Mouse (Mus musculus): ENCODE results near the gene Nampt.

Nampt gene

GRCm38 (mm10) chr12:32838954-32839353, 19.6 kb downstream of the Nampt start:
- in situ Hi-C loops (cut with MboI, MseI): no loop called here

- in situ Hi-C loops (cut with MboI, MseI): no loop called here
Observed at GRCm38 (mm10) chr12:32841442-32841900, 22.1 kb downstream of the Nampt start.

DNA sequence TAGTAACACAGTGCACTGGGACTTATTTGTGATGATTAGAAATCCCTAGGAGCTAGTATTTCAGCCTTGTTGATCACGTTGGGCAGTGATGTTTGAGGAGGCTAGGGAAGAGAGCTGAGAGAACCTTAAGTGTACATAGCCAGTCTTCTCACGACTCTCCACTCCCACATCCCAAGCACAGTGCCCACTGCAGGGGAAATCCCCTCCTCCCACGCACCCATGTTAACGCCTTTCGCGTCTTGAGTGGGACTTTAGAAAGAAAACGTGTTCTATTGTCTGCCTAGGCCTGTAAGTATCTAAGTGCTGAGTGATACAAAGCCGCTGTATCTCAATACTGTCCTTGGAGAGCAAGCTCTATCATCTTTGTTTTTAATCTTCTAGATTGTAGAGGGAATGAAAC, 27.0 kb downstream of the Nampt start:
- in situ Hi-C loops (cut with MboI, MseI): no loop called here

DNA sequence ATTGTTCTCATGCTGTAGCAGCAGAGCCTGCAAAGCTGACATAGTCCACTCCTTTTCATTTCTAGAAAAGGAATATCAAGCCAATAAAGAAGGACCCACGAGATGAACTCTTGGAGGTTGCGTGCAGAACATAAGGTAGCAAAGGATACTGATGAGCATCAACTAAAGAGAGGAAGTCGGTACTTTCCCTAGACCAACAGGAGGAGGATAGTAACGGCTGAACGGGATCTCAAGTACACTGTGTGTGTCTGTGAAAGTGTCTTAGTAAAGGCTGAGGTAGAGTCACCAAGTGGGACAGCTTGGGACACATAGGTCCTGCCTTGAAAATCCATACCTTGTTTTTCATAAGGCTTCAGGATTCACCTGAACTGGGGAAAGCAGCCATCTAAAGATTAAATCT, 34.4 kb downstream of the Nampt start:
- in situ Hi-C loops (cut with MboI, MseI): no loop called here

DNA sequence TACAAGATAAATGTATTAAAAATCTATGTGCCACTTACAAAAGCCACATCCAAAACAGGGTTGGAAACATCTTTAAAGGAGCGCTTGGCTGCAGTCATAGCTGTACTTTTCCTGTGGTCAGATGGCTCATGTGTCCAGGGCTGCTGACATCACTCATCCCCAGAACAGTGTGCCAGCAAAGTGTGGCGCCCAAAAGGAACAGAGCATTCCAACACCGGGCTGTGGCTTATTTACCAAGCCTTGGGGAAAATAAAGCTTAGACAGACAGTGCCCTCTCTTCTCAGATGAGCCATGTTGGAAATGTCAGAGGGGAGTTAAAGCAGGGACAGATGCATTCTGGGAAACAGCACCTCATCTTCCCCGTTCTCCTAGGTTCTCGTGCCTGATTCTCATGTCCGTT, 35.5 kb downstream of the Nampt start:
- in situ Hi-C loops (cut with MboI, MseI): no loop called here

GRCm38 (mm10) chr12:32855398-32855797, 36.1 kb downstream of the Nampt start:
- in situ Hi-C loops (cut with MboI, MseI): no loop called here

- in situ Hi-C loops (cut with MboI, MseI): no loop called here
Observed at GRCm38 (mm10) chr12:32856707-32857511, 37.6 kb downstream of the Nampt start.

DNA sequence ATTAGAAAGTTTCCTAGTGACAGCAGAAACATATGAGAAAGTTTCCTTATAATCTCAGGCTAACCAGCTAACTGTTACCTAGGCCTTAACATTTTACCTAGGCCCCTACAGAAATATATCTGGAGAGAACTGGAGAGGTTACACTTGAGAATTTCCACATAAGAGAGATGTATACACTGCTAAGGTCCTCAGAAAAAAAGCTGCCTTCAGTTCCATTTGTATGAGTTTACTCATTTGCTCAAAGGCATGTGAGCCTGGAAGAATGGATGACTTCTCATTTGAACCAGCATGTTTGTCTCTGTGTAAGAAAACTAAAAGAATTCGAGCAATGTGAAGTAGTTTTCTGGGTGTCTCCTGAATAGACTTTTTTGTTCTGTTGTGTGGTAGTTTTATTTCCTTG, 39.1 kb downstream of the Nampt start:
- in situ Hi-C loops (cut with MboI, MseI): no loop called here

DNA sequence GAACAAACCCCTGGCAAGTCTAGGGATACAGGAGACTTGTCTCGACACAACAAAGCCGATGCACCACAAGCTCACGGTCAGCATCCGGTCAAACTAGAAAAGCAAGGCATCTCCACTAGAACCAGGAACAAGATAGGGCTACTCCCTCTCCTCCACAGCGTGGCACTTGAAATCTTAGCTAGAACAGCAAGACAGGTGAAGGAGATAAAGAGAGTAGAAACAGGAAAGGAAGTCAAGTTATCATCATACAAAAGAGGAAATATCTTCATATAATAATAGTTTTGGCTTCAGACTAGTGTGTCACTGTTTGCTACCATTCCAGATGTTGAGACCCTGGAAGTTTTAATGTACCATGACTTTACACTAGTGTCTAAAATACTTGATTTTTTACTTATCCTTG, 41.5 kb downstream of the Nampt start:
- in situ Hi-C loops (cut with MboI, MseI): no loop called here

DNA sequence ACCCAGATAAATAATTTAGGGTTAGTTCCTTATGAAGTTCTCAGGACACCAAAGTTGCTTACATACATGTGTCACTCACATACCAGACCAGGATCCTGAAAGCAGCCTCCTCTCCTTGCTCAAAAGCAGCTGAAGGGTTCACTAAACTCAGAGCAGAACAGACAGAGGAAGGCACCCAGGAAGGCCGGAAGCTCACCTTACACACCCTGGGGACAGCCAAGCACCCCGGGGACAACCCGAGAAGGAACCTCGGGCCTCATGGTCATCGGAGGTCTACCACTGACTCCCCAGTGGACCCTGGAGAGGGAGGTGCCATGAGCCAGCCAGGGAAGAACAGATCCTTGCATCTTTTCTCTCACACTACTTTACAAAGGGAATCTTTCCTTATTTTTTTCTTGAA, 51.5 kb downstream of the Nampt start:
- in situ Hi-C loops (cut with MboI, MseI): no loop called here

GRCm38 (mm10) chr12:32877500-32877899, 58.2 kb downstream of the Nampt start:
- in situ Hi-C loops (cut with MboI, MseI): no loop called here

DNA sequence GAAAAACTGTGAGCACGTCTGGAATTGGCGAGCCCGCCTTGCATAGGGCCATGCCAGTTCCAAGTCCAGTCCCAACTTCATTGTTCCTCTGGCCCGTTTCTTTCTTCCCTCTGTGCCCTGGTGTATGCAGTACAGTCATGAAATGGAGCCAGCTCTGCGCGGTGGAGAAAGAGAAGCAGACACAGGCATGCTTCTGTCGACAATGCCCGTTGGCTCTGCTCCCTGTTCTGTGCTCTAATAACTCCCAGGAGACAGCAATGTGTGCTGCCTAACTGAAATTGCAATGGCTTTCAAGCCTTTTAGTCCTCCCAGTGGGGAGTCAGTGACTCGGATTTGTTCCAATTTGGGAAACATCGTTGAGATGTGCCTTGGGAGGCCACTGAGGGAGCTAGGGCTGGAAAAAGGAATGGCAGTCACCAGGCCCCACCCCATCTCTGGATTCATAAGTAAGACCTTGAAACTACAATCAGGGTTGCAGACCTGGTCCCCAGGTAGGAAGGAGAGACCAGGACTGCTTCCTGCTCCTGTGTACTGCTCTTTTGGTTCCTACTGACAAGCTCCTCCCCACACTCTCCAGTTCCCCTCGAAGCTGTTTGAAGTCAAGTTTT, 58.7 kb downstream of the Nampt start:
- in situ Hi-C loops (cut with MboI, MseI): no loop called here

GRCm38 (mm10) chr12:32879371-32879770, 60.0 kb downstream of the Nampt start:
- in situ Hi-C loops (cut with MboI, MseI): no loop called here

GRCm38 (mm10) chr12:32884356-32884755, 65.0 kb downstream of the Nampt start:
- in situ Hi-C loops (cut with MboI, MseI): no loop called here

DNA sequence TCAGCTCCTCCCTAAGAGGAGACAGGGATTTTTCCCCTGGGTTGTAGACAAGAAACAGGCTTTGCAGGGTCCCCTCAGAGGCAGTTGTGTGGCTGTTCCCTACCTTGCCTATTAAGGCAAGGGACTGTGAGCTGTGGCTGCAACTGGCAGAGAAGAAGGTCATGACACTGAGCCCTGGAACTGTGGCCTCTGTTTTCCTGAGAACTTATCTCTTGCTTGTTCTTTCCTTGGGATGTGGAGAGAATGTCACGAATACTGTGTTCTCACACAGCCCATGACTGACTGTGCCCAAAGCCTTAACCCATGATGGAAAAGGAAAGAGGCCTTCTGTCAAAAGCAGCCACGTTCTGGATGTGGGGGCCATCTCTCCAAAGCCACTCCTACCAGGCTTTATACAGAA, 65.7 kb downstream of the Nampt start:
- in situ Hi-C loops (cut with MboI, MseI): no loop called here

GRCm38 (mm10) chr12:32886353-32886752, 67.0 kb downstream of the Nampt start:
- in situ Hi-C loops (cut with MboI, MseI): no loop called here

DNA sequence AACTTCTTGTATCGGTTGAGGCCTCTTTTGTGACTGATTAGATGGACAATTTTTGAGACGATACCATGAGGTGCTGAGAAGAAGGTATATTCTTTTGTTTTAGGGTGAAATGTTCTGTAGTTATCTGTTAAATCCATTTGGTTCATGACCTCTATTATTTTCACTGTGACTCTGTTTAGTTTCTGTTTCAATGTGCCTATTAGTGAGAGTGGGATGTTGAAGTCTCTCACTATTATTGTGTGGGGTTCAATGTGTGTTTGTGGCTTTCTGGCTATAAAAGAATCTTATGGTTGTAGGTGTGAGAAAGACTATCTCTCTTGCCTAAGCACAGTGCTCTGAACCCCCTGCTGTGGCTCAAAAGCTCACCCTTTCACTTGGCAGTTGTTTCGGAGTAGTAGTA, 68.9 kb downstream of the Nampt start:
- in situ Hi-C loops (cut with MboI, MseI): no loop called here

DNA sequence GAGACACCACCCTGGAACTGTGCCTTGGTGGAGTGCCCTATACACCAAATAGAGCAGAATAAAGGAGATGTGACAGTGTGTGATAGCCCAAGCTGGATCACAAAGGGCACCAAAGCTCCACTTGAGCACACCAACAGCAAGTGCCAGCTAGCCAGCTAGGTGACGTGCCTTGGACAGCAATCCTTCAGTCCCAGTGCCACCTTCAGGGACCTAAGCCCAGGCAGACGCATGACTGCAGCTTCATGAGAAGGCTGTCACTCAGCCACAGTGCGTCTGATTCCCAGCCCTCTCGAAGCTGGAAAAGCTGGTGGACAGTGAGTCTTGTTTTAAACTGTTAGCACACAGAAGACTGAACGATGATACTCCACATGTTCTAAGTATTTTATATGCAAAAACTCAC, 70.5 kb downstream of the Nampt start:
- in situ Hi-C loops (cut with MboI, MseI): loop anchor here (5.0 kb wide), 1 partner anchor 253 kb away; no protein-coding TSS in a partner anchor

GRCm38 (mm10) chr12:32890455-32890854, 71.1 kb downstream of the Nampt start:
- in situ Hi-C loops (cut with MboI, MseI): loop anchor here (5.0 kb wide), 1 partner anchor 253 kb away; no protein-coding TSS in a partner anchor

DNA sequence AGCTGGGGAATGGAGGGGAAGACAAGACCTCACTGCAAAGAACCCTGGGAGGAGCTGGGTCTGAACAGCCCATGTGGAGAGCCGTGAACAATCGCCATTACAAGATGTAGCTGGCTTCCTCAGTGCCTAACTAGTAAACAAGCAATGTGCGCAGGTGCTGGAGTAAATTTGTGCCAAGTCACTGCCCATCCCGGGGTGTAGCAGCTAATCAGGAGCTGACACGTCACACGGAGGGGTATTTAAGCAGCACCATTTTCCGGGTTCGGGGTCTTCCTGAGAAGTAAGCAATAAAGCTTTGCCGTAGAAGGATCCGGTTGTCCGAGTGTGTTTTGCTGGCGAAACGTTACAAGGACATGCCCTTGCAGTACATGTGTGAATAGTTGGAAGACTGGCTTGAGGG, 71.9 kb downstream of the Nampt start:
- in situ Hi-C loops (cut with MboI, MseI): loop anchor here (5.0 kb wide), 1 partner anchor 254 kb away; no protein-coding TSS in a partner anchor

DNA sequence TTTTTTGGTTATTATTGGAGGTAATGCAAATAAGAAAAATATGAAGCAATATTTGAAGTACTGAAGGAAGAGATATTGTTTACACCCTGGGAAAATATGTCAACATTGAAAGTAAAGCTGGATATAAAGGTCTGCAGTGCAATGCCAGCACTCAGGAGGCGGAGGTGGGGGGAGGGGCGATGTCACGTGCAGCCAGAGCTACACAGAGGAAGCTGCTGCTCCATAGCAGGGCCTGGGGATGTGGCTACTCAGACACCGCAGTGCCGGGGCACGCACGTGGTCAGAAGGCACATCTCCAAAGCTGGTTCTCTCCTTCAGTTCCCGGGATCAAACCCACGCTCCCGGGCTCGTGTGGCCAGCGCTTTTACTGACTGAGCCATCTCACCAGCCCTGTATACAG, 73.9 kb downstream of the Nampt start:
- in situ Hi-C loops (cut with MboI, MseI): loop anchor here (5.0 kb wide), 1 partner anchor 256 kb away; no protein-coding TSS in a partner anchor

GRCm38 (mm10) chr12:32895806-32896205, 76.5 kb downstream of the Nampt start:
- in situ Hi-C loops (cut with MboI, MseI): no loop called here

GRCm38 (mm10) chr12:32896496-32896895, 77.2 kb downstream of the Nampt start:
- in situ Hi-C loops (cut with MboI, MseI): no loop called here

Measured in T-helper 2 cell (primary cell).